Mouse (Mus musculus) forebrain, embryonic 13.5 days (tissue): ENCODE data around the gene Commd7. TPM values are rescaled to one million over a fixed set of nuclear protein-coding genes. Genes with fewer than 3 reads are reported as not detected.

ENCODE experiments used
- ATAC-seq: fragments of 200-750 bp; cut with Nextera tagmentation; 2 replicates; pipeline ENCODE4 v1.8.0; 2017
- H3K27ac ChIP-seq: fragments of 300-500 bp; sonication (generic); 2 replicates; pipeline ENCODE4 v1.5.1; 2015; ENCODE audit warnings: inconsistent platforms, mild to moderate bottlenecking, moderate library complexity
- H3K27me3 ChIP-seq: fragments of 300-500 bp; sonication (generic); 2 replicates; pipeline ENCODE4 v1.6.1; 2015; ENCODE audit warnings: mild to moderate bottlenecking, inconsistent platforms
- H3K36me3 ChIP-seq: fragments of 300-500 bp; sonication (generic); 2 replicates; pipeline ENCODE4 v1.6.1; 2015; ENCODE audit warnings: mild to moderate bottlenecking, inconsistent platforms; ENCODE audit not compliant: poor library complexity, severe bottlenecking
- H3K4me1 ChIP-seq: fragments of 300-500 bp; sonication (generic); 2 replicates; pipeline ENCODE4 v1.6.1; 2015; ENCODE audit warnings: inconsistent platforms
- H3K4me2 ChIP-seq: fragments of 300-500 bp; sonication (generic); 2 replicates; pipeline ENCODE4 v1.6.1; 2015; ENCODE audit warnings: inconsistent platforms, mild to moderate bottlenecking, moderate library complexity
- H3K4me3 ChIP-seq: fragments of 300-500 bp; sonication (generic); 2 replicates; pipeline ENCODE4 v1.5.1; 2015; ENCODE audit warnings: mild to moderate bottlenecking, inconsistent platforms
- H3K9ac ChIP-seq: fragments of 300-500 bp; sonication (generic); 2 replicates; pipeline ENCODE4 v1.6.1; 2015; ENCODE audit warnings: mild to moderate bottlenecking, inconsistent platforms
- H3K9me3 ChIP-seq: fragments of 300-500 bp; sonication (generic); replicated peaks from 2 replicates; pipeline ENCODE4 v1.6.1; 2016; ENCODE audit warnings: inconsistent platforms
- WGBS: fragments of 180-500 bp; shearing (Covaris S2); methylation state at CpG from one replicate; pipeline ENCODE4 v1.1.7; 2015; 5-methylcytosine and 5-hydroxymethylcytosine counted together
- polyA plus RNA-seq: library from polyadenylated mRNA; unstranded; fragments of >200 nt; fragmentation: Nextera tagmentation; extraction: Ambion mirVana; gene quantifications from 2 replicates; pipeline ENCODE4 v1.2.1, GENCODE M21; 2015

Gene Commd7
- polyA plus RNA-seq, 1 experiment from 2014 or later = 80.2 TPM

GRCm38 (mm10) chr2:153600667-153601648, 31.6 kb downstream of the Commd7 start:
- ATAC-seq = peak; percentile 48; the same call in 1 of the 2 replicates
- Histone ChIP-seq H3K27ac (peak overlapping the region; percentile 26; the same call in 1 of the 2 replicates), H3K4me1 (peaks cover 22% of the 10 kb centered on the region), H3K9ac (no peak overlapping the region), H3K4me3 (no peak overlapping the region), H3K36me3 (no peaks in the 10 kb centered on the region), H3K9me3 (no peaks in the 10 kb centered on the region), H3K4me2 (no peak overlapping the region), H3K27me3 (no peaks in the 10 kb centered on the region)
- 42% methylated on average over 16 of the region's 16 CpGs for WGBS

GRCm38 (mm10) chr2:153600021-153600666, 32.4 kb downstream of the Commd7 start:
- Histone ChIP-seq H3K4me1 (peaks cover 22% of the 10 kb centered on the region), H3K4me2 (no peak overlapping the region), H3K4me3 (no peak overlapping the region), H3K9me3 (no peaks in the 10 kb centered on the region), H3K27me3 (no peaks in the 10 kb centered on the region), H3K9ac (no peak overlapping the region), H3K36me3 (no peaks in the 10 kb centered on the region), H3K27ac (peak overlapping the region; percentile 26; the same call in 1 of the 2 replicates)
- WGBS = 50% methylated on average over 6 of the region's 6 CpGs
- ATAC-seq = peak; percentile 73

DNA sequence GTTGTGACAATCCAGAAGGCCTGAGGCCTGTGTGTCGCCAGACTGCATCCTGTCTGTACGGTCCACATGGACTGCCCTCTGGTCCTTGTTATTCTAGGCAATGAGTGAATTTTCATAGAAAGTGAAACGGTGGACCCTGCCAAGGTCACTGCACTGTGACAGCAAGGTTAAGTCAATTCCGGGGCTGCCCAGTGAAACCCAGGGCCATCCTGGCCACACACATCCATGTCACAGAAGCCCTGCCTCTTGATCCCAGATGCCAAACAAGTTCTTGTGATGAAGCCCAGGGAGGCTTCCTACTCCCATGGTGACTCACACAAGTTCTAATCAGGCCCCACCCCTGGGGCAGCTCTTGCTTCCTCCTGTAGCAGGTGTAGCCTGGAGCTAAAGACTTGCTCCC, 35.0 kb downstream of the Commd7 start:
- 93% methylated on average over 4 of the region's 4 CpGs for WGBS
- H3K4me2 ChIP-seq = no peak overlapping the region

DNA sequence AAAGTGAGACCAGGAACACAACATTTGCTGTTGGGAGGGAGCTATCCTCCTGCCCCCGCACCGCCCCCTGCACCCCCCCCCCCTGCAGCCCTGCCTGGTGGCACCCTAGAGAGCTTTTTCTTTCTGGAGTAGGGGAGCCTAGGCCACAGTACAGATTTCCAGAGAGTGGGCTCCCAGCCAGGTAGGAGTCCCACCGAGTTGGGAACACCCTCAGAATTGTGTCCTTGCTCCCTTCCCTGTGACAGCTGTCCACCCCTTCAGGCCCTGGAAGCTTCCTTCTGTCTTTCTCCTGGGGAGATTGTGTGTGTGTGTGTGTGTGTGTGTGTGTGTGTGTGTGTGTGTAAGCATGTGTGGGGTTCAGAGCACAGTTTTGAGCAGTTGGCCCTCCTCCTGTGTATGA, 35.6 kb downstream of the Commd7 start:
- Histone ChIP-seq H3K4me1 (peaks cover 37% of the 10 kb centered on the region), H3K4me2 (no peak overlapping the region), H3K9ac (no peak overlapping the region), H3K27me3 (no peaks in the 10 kb centered on the region), H3K36me3 (no peaks in the 10 kb centered on the region), H3K9me3 (no peaks in the 10 kb centered on the region), H3K27ac (no peak overlapping the region), H3K4me3 (no peak overlapping the region)
- WGBS = 68% methylated on average over 3 of the region's 3 CpGs
- no peak for ATAC-seq

More for the DNA sequence above, 35.0 kb downstream of the Commd7 start:
- no peaks in the 10 kb centered on the region for H3K9me3 ChIP-seq
- ATAC-seq = no peak
- H3K4me3 ChIP-seq = no peak overlapping the region
- H3K27ac ChIP-seq = no peak overlapping the region
- H3K27me3 ChIP-seq = no peaks in the 10 kb centered on the region
- peaks cover 31% of the 10 kb centered on the region for H3K4me1 ChIP-seq
- no peaks in the 10 kb centered on the region for H3K36me3 ChIP-seq
- H3K9ac ChIP-seq = no peak overlapping the region

DNA sequence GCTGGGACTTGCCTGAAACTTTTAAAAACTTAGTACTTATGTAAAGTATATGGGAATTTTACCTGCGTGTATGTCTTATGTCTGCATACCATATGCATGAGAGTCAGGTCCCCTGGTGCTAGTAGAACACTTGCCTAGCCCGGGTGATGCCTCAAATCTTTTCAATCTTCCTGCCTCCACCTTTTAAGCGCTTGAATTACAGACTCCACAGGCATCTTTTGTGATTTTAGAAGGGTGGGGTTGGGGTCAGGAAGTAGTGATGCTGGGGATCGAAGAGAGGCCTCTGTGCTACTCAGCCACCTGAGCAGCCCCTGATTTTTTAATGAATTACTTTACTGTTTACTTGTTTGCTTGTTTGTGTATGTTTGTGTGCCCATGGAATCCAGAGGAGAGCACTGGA, 37.6 kb downstream of the Commd7 start:
- 51% methylated on average over 4 of the region's 4 CpGs for WGBS
- Histone ChIP-seq H3K9ac (no peak overlapping the region), H3K9me3 (no peaks in the 10 kb centered on the region), H3K27me3 (no peaks in the 10 kb centered on the region), H3K36me3 (no peaks in the 10 kb centered on the region), H3K4me1 (peaks cover 21% of the 10 kb centered on the region), H3K27ac (no peak overlapping the region), H3K4me3 (no peak overlapping the region), H3K4me2 (no peak overlapping the region)
- ATAC-seq = no peak

GRCm38 (mm10) chr2:153593186-153593585, 39.4 kb downstream of the Commd7 start:
- WGBS = 30% methylated on average over 9 of the region's 9 CpGs
- Histone ChIP-seq H3K9me3 (no peaks in the 10 kb centered on the region), H3K36me3 (no peaks in the 10 kb centered on the region)

DNA sequence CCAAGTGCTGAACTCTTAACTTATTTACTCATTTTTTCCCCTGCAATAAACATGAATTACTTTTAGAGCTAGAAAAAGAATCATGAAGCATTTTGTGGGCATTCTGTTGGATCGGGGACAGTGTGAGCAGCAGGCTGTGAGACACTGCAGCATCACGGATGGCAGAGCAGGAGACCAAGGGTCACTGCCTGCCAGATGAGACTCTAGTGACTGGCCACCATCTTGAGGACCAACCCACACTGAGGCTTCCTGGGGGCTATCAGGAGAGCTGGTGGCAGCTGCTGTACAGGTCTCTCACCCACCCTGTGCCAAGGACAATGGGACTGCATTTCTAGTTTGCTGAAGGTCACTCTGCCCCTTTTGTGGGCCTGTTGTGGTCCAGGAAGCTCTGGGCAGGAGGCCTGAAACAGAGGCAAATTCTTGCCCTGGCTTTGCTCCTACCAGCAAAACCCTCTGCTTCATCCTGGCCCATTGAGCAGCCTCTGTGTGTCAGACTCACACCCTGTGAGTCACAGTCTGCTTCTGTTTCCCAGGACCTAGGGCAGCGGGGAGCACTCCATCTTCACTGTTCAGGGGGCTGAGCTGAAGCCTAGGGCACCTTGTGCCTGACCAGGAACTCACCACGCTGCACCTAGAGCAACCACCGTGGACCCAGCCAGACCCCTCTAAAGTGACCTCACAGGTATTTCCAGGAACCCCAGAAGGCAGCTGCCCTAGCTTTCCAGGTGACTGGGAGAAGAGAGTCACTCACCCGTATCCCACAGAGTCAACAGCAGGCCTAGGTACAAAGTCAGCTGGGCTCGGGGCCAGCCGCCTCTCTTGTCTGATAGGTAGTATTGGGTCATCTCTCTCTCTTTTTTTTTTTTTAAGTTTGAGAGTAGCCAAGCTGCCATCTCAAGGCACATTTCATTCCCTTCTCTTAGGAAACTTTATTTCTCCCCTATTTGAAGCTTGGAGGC, 40.2 kb downstream of the Commd7 start:
- no peak overlapping the region for H3K4me2 ChIP-seq
- peak overlapping the region; percentile 60 for H3K27ac ChIP-seq
- H3K4me1 ChIP-seq = peaks cover 20% of the 10 kb centered on the region
- no peaks in the 10 kb centered on the region for H3K27me3 ChIP-seq
- WGBS = 79% methylated on average over 8 of the region's 8 CpGs
- no peaks in the 10 kb centered on the region for H3K9me3 ChIP-seq
- H3K36me3 ChIP-seq = no peaks in the 10 kb centered on the region
- no peak overlapping the region for H3K4me3 ChIP-seq
- no peak for ATAC-seq
- H3K9ac ChIP-seq = no peak overlapping the region

More at GRCm38 (mm10) chr2:153593186-153593585, 39.4 kb downstream of the Commd7 start:
- ATAC-seq = peak; percentile 90
- Histone ChIP-seq H3K27me3 (no peaks in the 10 kb centered on the region), H3K9ac (no peak overlapping the region), H3K4me1 (peaks cover 20% of the 10 kb centered on the region), H3K4me2 (no peak overlapping the region), H3K4me3 (no peak overlapping the region), H3K27ac (peak overlapping the region; percentile 68)

- H3K36me3 ChIP-seq = no peaks in the 10 kb centered on the region
- 12% methylated on average over 15 of the region's 15 CpGs for WGBS
- no peaks in the 10 kb centered on the region for H3K9me3 ChIP-seq
- H3K9ac ChIP-seq = peak overlapping the region; percentile 43; the same call in 1 of the 2 replicates
- peak overlapping the region; percentile 52 for H3K4me2 ChIP-seq
- no peak overlapping the region for H3K27ac ChIP-seq
- ATAC-seq = peak; percentile 82
- H3K27me3 ChIP-seq = 0 out of 2 replicates have a peak, but pooled peaks cover 2% of the 10 kb centered on the region
- H3K4me3 ChIP-seq = no peak overlapping the region
- H3K4me1 ChIP-seq = peaks cover 13% of the 10 kb centered on the region
Observed at GRCm38 (mm10) chr2:153586515-153587174, 45.9 kb downstream of the Commd7 start.

DNA sequence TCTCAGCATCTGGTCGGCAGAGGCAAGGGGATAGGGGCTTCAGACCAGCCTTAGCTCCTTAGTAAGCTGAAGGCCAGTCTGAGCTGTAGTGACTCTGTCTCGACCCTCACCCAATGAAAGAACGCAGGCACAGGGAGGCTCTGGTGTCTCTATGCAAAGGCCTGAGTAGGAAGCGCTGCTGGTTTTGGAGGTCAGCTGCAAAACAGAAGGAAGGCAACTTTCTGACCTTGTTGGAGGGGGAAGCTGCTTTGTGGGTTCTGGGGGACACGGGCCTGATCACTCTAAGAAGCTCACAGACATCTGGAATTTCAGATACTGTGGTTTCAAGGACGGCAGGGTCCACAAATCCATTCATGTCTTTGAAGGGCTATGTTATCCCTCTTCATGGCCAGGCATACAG, 46.6 kb downstream of the Commd7 start:
- WGBS = 68% methylated on average over 6 of the region's 6 CpGs

GRCm38 (mm10) chr2:153584396-153584795, 48.2 kb downstream of the Commd7 start:
- Histone ChIP-seq H3K4me3 (no peak overlapping the region), H3K4me2 (no peak overlapping the region), H3K36me3 (no peaks in the 10 kb centered on the region), H3K27ac (no peak overlapping the region), H3K27me3 (0 out of 2 replicates have a peak, but pooled peaks cover 4% of the 10 kb centered on the region), H3K9ac (no peak overlapping the region), H3K4me1 (peaks cover 13% of the 10 kb centered on the region), H3K9me3 (no peaks in the 10 kb centered on the region)
- ATAC-seq = no peak
- WGBS = 74% methylated on average over 4 of the region's 4 CpGs

More for the DNA sequence above, 46.6 kb downstream of the Commd7 start:
- ATAC-seq = 0 out of 2 replicates have a peak, but pooled peaks have one; percentile 6
- no peak overlapping the region for H3K4me3 ChIP-seq
- H3K27ac ChIP-seq = no peak overlapping the region
- peak overlapping the region; percentile 52 for H3K4me2 ChIP-seq
- H3K9me3 ChIP-seq = no peaks in the 10 kb centered on the region
- peak overlapping the region; percentile 43; the same call in 1 of the 2 replicates for H3K9ac ChIP-seq
- peaks cover 13% of the 10 kb centered on the region for H3K4me1 ChIP-seq
- H3K27me3 ChIP-seq = 0 out of 2 replicates have a peak, but pooled peaks cover 4% of the 10 kb centered on the region
- no peaks in the 10 kb centered on the region for H3K36me3 ChIP-seq

DNA sequence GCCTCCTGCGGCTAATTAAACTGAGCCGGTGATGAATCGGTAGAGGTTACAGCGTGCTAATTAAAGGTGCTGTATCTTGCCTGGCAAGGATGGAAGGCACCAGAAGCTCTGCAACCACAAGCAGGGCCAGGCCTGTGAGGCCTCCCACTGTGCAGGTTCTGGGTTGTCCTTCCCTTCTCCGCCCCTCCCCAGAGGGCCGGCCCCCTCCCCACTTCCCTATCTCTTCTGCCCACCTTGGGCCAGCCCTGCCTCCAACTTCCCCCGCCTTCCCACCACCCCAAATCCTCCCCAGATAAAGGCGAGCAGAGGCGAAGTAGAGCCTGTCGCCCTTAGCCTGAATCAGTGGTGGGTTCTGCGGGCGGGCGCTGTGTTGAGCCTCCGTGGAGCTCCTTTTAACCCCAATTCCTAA, 48.9 kb downstream of the Commd7 start:
- Histone ChIP-seq H3K27ac (no peak overlapping the region), H3K4me3 (no peak overlapping the region), H3K36me3 (no peaks in the 10 kb centered on the region), H3K9ac (no peak overlapping the region), H3K27me3 (0 out of 2 replicates have a peak, but pooled peaks cover 4% of the 10 kb centered on the region), H3K4me1 (peaks cover 13% of the 10 kb centered on the region), H3K4me2 (no peak overlapping the region), H3K9me3 (no peaks in the 10 kb centered on the region)
- ATAC-seq = no peak
- 33% methylated on average over 12 of the region's 14 CpGs for WGBS
